Mouse (Mus musculus): ENCODE data around the gene Cdca3.
"Not testable (repeated sequence)": the region's sequence is repeated elsewhere in the genome, so short reads cannot be mapped to it uniquely, and the experiment has no call there.

DNA sequence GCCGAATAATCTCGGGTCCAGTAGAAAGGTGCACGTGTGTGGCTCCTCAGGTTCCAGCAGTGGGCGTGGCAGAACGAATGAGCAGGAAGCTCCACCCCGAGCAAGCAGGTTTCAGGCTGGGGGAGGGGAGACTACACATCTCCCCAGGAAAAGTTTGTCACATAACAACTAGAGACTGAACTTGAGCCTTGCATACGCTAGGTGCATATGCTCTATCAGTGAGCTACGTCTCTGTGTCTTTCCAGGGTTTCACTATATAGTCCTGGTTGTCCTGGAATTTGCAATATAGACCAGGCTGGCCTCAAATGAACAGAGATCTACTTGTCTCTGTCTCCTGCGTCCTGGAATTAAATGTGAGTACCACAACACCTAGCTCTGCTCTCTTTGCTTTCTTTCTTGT, 26.9 kb upstream of the Cdca3 start:
- TF ChIP-seq CTCF, EP300 (IDR thresholded peaks at IDR 0.05): not testable (repeated sequence)
